Mouse (Mus musculus) cerebellum, adult 9-10 months (tissue): ENCODE measurements around the gene Fpr-rs4.
"Not testable (repeated sequence)": the region's sequence is repeated elsewhere in the genome, so short reads cannot be mapped to it uniquely, and the experiment has no call there.

Experiments
- DNase-seq: peaks from one replicate; pipeline ENCODE4 v3.0.0; 2022

The Fpr-rs4 gene

DNA sequence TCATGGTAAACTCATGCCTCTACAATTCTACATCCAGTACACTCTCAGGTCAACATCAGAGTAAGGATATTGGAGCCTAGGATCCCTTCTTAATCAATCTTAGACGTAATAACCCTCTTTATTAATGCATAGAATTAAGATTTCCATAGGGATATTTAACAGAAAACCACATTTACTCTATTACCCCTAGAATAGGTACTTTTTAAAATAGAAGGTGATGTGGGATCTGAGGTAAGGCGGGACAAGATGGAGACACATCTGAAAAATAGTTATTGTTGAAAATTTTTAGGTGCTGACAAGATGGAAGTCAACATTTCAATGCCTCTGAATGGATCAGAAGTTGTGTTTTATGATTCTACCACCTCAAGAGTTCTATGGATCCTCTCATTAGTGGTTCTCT is at the start of gene Fpr-rs4:
Gene Fpr-rs4 (plus strand): TSS at position 301 of the 400 bp plus-strand sequence.
- DNase-seq = no peak

GRCm38 (mm10) chr17:17973443-17973842 is 48.1 kb upstream of the Fpr-rs4 start:
- DNase-seq = no peak

DNA sequence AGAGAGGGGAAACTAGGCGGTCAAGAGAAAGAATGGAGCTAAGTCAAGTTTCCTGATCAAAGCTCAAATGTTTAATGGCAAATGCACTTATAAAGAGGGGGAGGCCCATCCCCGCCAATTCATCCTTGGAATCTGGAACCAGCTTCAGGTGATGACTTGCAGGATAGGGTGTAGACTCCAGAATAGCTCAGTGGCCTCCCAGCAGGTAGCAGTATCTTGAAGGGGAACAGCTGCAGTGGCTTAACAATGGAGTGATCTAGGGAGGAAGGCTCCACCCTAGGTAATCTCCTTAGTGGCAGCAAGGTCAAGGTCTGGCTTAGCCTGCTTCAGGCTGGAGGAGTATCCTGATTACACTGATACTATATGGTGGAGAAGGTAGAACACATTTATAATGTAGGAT is 40.3 kb upstream of the Fpr-rs4 start:
- not testable (repeated sequence) for DNase-seq

- no peak for DNase-seq
These were observed 16.8 kb upstream of the Fpr-rs4 start for GRCm38 (mm10) chr17:18004752-18005151.

GRCm38 (mm10) chr17:18049124-18049523 is 27.6 kb downstream of the Fpr-rs4 start, which contains the start of gene Vmn2r124:
Vmn2r124 (plus strand) TSS chr17:18049424.
- DNase-seq = no peak
